Mouse (Mus musculus): Measurements from ENCODE around the gene Gm266. TPM values are rescaled to one million over a fixed set of nuclear protein-coding genes. Genes with fewer than 3 reads are reported as not detected.

The Gm266 gene
- polyA plus RNA-seq, 2 experiments from 2014 or later: not detected

Other genes with a start within 250 kb of the Gm266 start
- gene Amn, start 214.7 kb downstream of the Gm266 start, polyA plus RNA-seq (2017; shearing (Covaris generic)): not detected
- gene Cdc42bpb, start 108.1 kb downstream of the Gm266 start, polyA plus RNA-seq (2017; shearing (Covaris generic)): under 1 TPM; 0.32 to 0.43 TPM
- gene Lbhd2, start 79.0 kb downstream of the Gm266 start, polyA plus RNA-seq (2017; shearing (Covaris generic)): not detected
- gene Exoc3l4, start 68.8 kb downstream of the Gm266 start, polyA plus RNA-seq (2017; shearing (Covaris generic)): not detected
- not detected for gene Tnfaip2, start 43.4 kb downstream of the Gm266 start, polyA plus RNA-seq (2017; shearing (Covaris generic))
- gene Eif5, start 52.2 kb upstream of the Gm266 start, polyA plus RNA-seq (2017; shearing (Covaris generic)): 100 to 1,000 TPM in 1 of 2 experiments, 10 to 100 TPM in 1; 76.9 to 116 TPM
- gene Mark3, start 88.7 kb upstream of the Gm266 start, polyA plus RNA-seq (2017; shearing (Covaris generic)): 10 to 100 TPM; 28.9 to 33.9 TPM
- gene Ckb, start 186.5 kb upstream of the Gm266 start, polyA plus RNA-seq (2017; shearing (Covaris generic)): 10 to 100 TPM; 24.1 to 30.0 TPM
- gene Trmt61a, start 192.3 kb upstream of the Gm266 start, polyA plus RNA-seq (2017; shearing (Covaris generic)): 1 to 10 TPM; 2.9 to 4.8 TPM
- 10 to 100 TPM; 32.5 to 37.9 TPM for gene Bag5, start 227.4 kb upstream of the Gm266 start, polyA plus RNA-seq (2017; shearing (Covaris generic))
- gene Apopt1, start 227.4 kb upstream of the Gm266 start, polyA plus RNA-seq (2017; shearing (Covaris generic)): 10 to 100 TPM; 69.2 to 69.5 TPM